Mouse (Mus musculus) spleen, embryonic (tissue): Measurements from ENCODE around the gene Golga7b.

Source experiments
- CTCF ChIA-PET: fragments of 350-600 bp; sonication (Branson Sonifier 250); formaldehyde crosslinking; loops from one replicate; lab custom pipeline; 2022; lab: Charles Lee

Golga7b gene

DNA sequence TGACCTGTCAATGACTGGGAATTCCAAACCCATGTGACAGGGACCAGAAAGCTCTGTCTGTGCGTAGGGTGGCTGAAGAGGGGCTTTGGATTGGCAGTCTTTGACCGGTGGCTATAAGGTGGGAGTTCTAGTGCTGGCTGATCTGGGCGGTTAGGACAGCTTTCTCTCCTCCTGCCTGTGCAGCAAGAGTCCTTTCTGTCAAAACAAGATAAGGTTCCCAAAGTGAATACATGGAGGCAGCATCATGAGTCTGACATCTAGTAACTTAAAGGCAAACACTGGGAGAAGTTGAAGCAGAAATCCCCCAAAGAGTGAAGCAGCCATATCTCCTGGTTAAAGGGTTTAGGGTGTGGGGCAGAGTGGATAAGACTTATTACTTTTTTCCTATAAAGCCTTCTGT lies at the start of gene Golga7b:
Golga7b (plus strand) TSS at position 56 of the 400 bp plus-strand sequence.
- CTCF ChIA-PET, result no interaction called here

DNA sequence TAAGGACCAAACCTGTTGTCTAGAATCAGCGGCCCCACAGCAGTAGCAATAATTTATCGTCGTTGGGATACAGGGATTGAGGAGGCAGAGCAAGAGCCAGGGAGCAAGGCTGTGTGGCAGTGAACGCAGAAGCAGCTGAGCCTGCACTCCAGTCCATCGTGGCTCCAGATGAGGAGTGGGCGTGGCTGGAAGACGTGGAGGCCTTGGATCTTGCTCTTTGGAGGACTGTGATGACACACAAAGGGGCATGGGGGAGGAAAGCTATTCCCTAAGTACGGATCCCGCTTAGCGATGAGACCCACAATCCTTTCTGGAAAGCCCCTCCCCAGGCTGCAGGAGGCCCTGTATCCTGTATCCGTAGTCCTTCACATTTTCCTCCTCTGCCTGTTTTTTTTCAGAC lies 49.3 kb upstream of the Golga7b start:
- CTCF ChIA-PET, result no interaction called here

DNA sequence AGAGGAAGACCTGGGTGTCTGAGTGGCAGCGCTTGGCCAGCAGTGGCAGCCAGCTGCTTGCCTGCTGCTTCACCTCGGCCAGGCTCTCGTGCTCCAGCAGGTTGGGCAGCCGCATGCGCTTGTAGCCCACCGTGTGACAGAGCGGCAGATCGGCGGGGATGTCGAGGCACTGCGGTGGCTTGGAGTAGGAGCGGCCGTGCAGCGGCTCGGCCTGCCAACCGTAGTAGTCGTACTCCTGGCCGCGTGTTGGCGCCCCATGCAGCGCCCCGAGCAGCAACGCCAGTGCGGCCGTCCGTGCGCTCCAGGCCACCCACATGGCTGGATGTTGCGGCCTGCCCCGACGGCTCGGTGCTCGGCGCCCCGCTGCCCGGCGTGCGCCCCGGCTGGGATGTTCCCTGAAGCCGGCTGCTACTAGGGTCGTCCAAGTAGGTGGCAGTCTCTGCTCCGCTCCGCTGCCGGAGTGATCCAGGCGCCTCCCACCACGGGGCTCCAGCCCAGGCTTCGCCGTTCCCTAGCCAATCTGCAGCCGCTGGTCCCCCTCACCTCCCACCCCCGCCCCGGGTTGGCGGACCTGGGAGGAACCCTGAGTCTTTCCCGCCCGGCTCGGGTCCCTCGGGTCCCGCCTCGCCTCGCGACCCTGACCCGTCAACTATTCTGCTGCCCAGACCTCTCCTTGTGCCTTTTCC lies 45.5 kb upstream of the Golga7b start, which contains the start of gene Sfrp5:
Sfrp5 (minus strand) TSS at position 557 of the 686 bp plus-strand sequence.
- CTCF ChIA-PET, result no interaction called here

DNA sequence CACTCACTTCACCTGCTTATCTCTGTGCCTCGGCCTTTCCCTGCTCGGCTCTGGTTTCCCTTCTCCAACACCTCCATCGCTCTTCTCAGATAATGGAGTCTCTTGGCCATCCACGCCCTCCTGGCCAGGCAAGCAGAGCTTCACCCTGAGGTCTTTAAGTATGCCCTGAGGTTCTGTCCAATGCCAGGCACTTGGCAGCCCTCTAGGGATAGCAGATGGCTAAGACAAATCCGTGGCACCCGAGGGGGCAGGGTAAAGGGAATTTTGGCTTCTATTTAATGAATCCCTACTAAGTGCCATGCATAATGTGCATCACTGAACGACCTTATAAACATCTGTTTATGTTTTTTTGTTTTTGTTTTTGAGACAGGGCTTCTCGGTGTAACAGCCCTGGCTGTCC lies 44.9 kb upstream of the Golga7b start:
- CTCF ChIA-PET, result no interaction called here

DNA sequence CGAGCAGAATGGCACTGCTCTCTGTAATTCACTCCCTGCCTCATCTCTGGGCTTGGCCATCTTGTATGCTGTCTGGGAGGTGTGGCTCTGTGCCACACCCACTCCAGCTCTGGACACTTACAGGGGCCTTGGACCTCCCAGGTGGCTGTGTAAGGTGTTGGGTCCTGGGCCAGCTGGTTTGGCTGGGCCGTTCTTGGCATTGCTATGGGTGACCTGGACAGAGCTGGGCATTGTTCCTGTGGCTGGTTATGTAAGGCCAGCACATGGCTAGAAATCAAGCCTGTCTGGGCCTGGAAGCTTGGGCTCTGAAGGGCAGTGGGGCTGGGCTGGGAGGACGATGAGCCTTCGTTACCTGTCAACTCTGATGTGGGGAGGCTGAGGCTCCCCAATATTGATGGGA lies 43.1 kb upstream of the Golga7b start:
- CTCF ChIA-PET, result no interaction called here

DNA sequence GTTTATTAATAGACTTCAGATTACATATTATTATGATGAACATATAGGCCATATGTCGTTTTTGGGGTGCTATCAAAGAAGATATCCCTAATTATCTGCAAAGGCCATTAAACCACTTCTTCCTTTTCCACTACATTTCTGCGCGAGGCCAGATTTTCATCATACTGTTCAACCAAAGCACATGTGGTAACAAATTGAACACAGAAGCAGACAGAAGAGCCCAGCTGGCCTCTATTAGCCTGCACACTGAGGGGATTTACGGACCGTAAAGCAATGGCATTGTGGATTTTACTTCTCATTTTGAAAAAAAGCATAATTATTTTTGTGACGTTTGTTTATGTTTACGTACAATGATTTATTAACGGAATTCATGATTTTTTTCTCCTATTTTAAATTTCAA lies 42.2 kb upstream of the Golga7b start:
- CTCF ChIA-PET, result no interaction called here

DNA sequence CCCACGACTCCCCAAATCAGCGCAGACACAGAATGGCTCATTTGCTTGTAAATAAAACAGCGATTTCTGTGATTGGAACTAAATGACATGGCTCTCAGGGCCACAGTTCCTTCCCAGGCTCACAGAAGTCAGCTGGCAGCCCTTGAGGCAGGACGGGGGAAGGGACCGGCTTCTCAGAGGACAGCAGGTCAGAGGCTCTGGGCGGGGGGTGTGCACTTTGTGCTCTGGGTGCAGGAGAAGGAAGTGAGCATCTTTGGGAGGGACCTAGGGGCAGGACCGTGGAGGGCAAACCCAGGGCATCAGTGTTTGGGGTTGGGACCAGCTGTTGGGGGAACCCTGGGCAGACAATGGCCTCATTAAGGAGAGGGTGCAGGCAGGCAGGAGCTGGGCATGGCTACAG lies 37.9 kb upstream of the Golga7b start:
- CTCF ChIA-PET, result no interaction called here

DNA sequence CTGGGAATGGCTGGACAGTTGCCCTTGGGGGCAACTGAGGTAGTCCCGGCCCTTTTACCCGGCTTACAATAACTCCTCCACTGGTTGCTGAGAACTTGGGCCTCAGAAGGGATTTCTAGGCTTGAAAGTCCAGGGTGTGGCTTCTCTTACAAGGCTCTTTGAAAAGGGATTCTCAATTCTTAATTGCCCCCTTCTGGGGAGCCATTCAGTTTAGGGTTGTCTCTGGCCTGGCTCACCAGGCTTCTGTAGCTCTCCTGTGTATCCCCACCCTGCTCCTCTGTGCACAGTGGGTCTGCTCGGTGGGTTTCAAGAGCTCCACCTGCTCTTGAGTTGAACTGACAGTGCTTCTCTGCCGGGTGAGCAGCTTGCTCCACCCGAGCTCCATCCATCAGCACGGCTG lies 37.4 kb upstream of the Golga7b start:
- CTCF ChIA-PET, result no interaction called here

DNA sequence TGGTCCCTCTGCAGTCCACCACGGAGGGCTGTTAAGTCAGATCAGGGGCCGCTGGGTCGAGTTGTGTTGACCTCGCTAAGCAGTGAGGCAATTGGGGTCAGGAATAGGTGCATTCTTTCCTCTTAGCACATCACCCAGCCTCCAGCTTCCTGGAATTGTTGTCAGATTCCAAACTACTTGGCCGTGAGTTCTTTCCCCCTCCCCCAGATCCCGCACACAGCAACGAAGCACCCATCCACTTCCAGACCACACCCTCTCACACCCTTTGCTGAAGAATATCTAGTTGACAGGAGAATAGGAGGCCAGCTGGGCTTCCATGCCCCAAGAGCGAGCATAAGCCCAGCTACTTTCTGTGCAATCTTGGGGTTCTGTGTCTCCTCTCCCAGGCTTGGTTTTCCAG lies 35.4 kb upstream of the Golga7b start:
- CTCF ChIA-PET, result no interaction called here

DNA sequence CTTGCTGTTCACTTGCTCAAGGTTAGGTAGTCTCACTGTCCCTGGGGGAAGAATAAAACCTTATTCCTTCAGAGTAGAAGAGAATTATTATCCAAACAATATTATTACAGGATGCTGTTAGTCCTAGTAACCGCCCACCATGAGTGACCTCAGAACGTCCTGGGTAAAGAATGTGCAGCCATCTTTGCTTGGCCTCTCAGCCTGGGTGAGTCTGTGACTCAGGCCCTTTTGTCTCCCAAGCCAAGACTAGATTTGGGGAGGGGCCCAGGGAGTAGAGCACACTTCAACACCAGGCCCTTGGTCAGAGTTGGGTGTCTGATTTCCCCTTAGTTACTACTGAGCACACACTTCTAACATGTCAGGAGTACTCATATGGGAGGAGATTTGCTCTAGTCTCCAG lies 32.8 kb upstream of the Golga7b start:
- CTCF ChIA-PET, result no interaction called here

DNA sequence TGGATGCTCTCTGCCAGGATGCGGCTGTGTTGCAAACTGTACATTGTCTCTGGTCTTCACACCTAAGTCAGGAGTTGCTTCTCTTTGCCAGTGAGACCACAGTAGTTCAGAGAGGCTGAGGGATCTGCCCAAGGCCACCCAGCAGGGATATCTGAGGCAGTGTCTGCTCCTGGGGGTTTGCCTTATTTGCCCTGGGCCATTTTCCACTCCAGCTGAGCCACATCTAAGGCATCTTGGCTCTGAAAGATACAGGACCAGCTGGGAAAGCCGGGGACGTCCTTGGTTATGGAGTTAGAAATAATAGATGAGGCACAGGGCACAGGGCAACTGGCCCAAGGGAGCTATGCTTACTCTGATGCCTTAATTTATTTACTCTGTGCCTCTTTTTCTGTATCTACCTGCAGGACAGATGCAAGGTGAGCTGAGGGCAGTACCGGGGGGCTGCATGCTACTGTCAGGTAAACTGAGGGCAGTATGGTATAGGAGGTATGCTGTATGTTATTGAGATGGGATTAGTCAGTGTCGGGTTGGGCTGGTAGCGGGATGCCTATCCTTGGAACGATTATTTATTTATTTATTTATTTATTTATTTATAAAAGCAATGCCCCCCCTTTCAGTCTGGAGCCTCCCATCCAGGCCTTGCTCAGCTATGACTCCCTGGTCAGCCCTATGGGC lies 30.5 kb upstream of the Golga7b start:
- CTCF ChIA-PET, result no interaction called here

DNA sequence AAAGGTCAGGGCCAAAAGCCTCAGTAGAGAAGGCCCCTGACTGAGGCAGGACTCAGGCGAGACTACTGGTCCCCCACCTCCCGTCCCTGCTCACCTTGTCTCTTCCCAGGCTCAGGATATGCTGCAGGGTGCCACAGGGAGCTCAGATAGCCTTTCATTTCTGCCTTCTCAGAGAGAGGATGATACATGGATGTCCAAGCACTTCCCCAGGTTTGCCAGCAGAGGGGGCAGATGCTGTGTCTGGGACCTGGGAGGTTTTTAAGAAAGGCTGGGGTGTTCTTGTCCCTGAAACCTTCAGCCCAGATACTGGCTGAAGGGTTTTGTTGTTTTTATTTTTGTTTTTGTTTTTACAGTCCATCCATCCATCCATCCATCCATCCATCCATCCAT lies 30.0 kb upstream of the Golga7b start:
- CTCF ChIA-PET, result no interaction called here

DNA sequence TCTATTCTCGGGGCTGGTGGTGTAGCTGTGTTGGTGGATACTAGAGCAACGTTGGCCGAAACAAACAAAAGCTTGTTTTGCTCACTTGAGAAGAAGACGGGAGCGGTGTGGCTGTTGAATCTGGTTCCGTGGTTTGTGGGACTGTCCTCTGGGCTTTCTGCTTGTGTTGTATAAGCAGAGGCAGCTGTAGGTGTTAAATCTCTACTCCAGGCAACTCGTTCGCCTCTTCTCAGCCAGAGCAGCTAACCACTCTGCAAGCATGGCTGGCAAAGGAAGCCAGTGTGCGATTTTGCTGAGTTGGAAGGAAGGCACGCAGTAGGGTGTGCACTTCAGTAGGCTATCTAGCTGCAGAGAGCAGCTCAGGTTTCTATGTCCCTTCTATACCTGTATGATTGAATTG lies 20.9 kb upstream of the Golga7b start:
- CTCF ChIA-PET, result no interaction called here

DNA sequence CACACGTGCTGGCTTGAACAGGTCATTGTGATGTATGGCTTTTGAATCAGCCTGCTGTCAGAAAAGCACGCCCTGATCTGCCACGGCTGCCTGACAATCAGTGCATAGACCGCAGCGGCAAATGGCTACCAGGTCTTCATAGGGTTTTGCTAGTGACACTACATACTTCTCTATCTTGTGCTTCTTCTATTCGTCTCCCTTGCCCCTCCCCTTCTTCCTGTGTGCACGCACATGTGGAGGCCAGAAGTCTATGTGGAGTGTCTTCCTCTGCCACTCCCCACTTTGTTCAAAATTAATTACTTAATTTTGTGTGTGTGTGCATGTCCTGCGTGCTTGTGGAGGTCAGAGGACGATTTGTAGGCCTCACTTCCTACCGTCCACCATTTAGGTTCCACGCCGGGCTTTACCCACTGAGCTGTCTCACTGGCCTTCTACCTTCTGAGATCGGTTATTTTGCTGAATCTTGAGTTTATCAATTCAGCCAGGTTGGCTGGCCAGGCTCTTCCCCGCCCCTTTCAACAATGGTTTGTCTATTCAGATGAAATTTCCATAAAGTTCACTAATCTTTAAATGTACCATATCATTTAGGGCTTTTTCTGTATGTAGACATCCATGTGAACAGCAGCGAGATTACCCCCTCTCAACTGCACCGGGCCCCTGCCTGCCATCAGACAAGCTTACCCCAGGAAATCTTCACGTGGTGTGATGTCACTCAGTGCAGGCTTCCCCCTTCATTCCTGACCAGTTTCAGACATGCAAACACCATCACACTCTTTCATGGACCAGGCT lies 17.7 kb upstream of the Golga7b start:
- CTCF ChIA-PET, result no interaction called here

DNA sequence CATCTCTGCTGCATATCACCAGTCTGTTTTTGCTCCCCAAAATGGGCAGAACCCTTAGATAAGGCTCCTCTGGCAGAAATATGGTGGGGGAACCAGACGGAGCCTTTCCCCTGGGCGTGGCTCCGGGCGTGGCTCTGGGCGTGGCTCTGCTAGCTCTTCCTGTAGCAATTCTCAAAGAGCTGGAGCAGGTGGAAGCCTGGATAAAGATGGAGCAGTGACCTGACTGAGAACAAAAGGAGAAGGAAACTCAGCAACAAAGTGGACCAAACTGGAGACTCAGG lies 17.1 kb upstream of the Golga7b start:
- CTCF ChIA-PET, result no interaction called here

DNA sequence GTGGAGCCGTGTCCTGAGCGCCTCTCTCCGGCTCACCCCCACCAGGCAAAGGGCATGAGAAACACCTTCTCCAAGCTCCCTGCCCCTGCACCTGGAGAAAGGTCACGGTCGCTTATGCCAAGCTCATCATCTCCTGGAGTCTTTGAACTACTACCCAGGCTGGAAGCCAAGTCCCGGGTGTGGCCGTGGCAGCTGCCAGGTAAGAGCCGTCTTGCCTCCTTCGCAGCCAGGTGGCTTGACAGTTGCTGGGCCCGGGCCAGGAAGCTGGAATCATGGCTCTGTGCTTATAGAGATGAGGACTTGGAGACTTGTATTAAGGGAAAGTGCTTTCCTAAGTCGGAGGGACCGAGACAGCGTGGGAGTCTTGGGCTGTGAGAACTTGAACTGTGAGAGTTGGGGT lies 16.4 kb upstream of the Golga7b start:
- CTCF ChIA-PET, result no interaction called here

DNA sequence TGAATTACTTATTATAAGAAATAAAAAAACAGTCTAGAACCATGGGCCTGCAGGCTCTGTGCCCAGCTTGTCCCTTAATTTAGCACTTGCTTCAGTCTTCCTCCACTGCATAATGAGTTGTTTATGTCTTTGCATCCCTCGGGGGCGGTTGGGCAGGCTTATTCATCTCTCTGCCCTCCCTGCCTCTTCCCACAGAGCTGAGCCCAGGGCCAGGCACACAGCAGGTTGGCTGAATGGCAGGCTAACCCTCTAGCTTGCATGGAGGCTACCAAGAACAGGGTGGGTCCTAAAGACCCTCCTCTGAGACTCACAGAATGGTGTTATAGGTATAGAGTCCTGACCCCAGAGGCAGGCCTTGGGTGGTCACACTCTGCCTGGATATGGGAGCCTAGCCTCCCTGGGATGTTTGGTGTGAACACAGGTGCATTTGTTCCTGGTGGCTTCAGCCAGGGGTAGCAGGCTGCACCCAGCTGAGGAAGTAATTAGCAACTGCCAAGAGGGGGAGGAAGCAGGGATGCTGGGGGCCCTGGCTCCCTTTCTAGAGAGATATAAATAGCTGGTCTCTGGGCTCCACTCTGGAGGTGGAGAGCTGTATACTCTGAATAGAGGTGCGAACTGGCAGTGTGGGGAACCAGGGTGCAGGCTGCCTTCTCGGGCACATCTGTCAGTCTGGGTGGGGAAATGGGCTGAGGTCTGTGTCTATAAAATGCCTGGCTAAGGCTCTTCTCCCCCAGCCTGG lies 9.6 kb upstream of the Golga7b start:
- CTCF ChIA-PET, result no interaction called here

DNA sequence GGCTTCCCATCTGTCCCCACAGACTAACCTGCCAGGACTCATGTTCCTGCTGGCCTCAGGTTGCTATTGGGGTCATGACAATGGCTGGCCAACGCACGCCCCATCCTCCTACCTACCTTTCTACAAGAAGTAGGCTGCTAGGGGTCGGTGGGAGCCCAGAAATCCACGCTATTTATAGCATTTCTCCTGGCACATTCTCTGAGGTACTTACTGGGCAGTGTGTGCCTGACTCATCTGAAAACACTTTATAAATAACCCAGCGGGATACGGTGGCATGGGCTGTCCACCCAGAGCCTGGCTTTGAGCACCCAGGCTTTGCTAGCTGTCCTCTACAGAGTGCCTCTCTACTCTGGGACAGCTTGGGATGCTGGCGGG lies 9.0 kb upstream of the Golga7b start:
- CTCF ChIA-PET, result no interaction called here

DNA sequence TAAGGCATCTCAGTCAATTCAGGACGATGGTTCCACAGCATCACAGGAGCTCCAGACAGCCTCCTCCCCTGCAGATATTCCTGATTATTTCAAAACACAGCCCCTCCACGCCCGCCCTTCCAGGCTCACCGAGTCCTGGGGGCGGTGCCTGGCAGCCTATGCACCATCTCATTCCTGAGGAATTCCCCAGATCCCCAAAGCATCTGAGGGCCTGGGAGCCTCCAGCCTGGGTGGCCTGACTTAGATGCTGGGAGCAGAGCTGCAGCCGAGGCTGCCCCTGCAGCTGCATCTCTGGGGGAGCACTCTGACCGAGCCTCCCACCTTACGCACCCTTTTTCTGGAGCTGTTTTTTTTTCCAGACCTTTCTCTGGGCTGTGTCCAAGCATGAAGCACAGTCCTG lies 6.5 kb upstream of the Golga7b start:
- CTCF ChIA-PET, result no interaction called here

DNA sequence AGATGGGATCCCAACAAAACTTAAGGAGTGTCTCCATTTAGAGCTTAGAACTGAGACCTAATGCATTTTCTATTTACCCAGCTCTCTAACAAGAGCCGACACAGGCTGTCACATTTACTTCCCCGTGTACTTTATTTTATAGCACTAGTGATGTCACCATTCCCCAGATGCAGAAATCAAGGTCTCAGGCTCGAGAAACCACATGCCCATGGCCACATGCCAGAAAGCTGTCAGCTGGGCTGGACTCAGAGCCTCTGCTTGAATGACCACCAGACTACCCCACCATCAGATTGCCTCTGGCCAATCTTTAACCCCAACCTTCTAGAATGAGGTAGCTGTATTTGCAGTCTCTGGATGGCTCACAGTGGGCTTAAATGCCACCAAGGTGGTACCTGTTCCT lies 4.0 kb upstream of the Golga7b start:
- CTCF ChIA-PET, result no interaction called here

DNA sequence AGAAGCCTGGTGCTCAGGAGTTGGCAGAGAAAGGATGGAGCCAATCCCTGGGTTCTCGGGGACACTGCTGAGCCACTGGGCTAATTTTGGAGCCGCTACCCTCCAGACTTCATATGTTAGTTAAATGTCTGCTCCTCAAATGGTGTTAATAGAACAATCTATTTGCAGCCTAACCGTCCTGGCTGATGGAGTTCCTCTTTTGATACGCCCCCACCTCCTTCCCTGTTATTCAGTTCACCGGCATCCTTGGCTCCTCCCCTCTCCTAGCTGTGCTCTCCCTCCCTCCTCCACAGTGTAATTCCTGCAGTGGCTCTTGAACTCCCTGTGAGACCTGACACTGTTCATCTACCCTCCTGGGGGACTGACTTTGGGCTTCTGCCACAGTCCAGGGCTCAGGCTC lies 748 bp upstream of the Golga7b start:
- CTCF ChIA-PET, result no interaction called here
